Mouse (Mus musculus) adrenal gland, adult 8-10 months (tissue): ENCODE data around the gene 4930595D18Rik. TPM values are rescaled to one million over a fixed set of nuclear protein-coding genes. Genes with fewer than 3 reads are reported as not detected.

ENCODE experiments used
- DNase-seq: peaks from one replicate; pipeline ENCODE4 v3.0.0; 2022
- total RNA-seq, 4 experiments: library from RNA; stranded (reverse); gene quantifications; 2 replicates each; pipeline ENCODE4 v1.2.4; 2022

4930595D18Rik gene
- total RNA-seq, 4 experiments from 2014 or later, result not detected

DNA sequence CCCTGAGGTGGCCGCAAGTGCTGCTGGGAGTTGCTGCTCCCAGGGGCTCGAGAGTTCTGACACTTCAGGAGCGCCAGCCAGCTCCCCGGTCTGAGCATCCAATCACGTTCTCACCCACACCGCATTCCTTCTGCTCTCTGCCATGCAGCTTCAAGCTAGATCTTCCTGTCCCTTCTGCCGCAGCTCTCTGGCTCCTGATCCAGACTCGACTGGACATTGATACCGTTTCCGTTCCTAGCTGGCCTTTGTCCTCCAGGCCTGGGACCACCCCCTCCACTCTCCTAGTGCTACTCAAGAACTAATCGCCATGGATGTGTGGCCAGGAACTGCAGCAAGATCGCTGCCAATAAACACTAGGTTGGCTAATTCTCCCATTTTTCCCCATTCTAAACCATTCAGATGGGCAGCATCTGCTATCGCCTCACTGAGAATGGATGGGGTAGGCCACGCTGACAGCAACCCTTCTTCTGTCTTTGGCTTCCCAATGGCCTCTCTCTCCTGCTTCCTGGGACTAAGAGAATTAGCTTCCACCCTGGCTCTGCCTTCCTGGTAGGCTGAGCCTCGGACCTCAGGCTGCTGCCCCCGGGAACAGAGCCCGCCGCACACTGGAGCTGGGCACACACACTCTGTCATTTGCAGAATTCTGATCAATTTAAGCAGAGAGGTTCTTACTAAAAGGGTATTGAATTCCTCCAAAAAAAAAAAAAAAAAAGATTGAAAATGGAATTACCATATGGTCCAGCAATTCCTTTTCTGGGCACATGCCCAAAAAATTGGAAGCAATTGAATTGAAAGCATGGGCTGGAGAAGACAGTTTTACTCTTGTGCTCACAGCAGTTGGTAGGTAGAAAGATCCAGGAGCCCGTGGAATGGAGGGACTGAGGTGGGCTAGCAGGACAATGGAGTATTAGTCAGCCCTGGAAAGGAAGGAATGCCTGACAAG, 49.2 kb downstream of the 4930595D18Rik start:
- DNase-seq, result no peak

DNA sequence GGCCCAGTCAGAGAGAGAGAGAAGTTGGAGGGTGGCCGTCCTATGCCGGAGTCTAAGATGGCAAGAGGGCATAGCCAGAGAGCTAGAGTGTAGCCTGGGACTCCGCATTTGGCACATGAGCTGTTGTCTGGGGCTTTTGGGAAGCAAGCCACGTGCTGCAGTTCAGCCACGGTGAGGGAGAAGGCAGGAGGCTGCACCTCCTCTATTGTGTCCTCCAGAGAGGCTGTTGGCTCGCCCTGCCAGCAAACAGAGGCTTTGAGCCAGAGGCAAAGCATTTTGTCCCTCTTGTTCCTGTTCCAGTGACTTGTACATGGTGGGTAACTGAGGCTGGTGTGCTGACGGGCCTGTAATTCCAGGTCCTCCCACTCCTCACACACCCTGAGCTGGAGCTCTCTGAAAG, 50.1 kb downstream of the 4930595D18Rik start:
- DNase-seq, result no peak

- no peak for DNase-seq
These were observed 58.6 kb downstream of the 4930595D18Rik start for GRCm38 (mm10) chr12:111125666-111126065.

- DNase-seq, result no peak
These were observed 59.6 kb downstream of the 4930595D18Rik start for GRCm38 (mm10) chr12:111124601-111125260.

GRCm38 (mm10) chr12:111122332-111122852, 61.9 kb downstream of the 4930595D18Rik start:
- no peak for DNase-seq

GRCm38 (mm10) chr12:111120976-111121645, 63.2 kb downstream of the 4930595D18Rik start:
- no peak for DNase-seq

DNA sequence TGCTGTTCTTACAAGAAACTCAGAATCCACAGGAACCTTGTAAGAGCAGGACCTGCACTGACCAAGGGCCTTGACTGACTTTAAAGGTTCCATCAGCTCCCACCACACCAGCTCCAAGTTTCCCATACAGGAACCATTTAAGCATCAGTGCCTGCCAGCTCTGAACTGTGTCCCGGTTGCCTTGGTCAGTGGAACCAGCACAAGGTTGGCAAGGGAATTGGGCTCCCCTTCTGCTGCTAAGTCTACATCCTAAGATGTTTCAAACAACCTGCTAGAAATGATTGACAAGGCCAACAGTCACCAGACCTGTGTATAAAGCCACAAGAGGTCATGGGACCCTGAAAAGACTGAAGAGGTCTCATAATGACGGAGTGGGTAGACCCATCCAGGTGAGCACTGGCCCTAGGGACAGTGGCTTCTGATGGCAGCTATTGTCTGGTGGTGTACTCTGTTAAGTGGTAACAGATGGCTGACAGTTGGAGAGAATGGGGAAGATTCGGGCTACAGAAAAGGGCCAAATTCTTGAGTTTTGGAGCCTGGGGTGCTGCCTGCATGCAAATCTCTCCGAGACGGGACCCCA, 64.7 kb downstream of the 4930595D18Rik start:
- no peak for DNase-seq

GRCm38 (mm10) chr12:111114593-111114992, 69.7 kb downstream of the 4930595D18Rik start:
- DNase-seq, result no peak

GRCm38 (mm10) chr12:111111176-111111575, 73.1 kb downstream of the 4930595D18Rik start:
- peak; percentile 55 for DNase-seq

Other genes starting within 250 kb of the 4930595D18Rik start
- 10 to 100 TPM; 11.1 to 46.5 (median 17.7) TPM for gene Ankrd9, start 205.5 kb downstream of the 4930595D18Rik start, total RNA-seq
- gene Rcor1, start 145.1 kb downstream of the 4930595D18Rik start, total RNA-seq, result 10 to 100 TPM; 46.1 to 60.4 (median 50.8) TPM
- 10 to 100 TPM; 29.8 to 36.7 (median 34.2) TPM for gene Traf3, start 18.1 kb downstream of the 4930595D18Rik start, total RNA-seq
- under 1 TPM in 1 of 4 experiments, not detected in 3; 0.32 TPM for gene Amn, start 86.6 kb upstream of the 4930595D18Rik start, total RNA-seq
- 100 to 1,000 TPM; 112 to 162 (median 141) TPM for gene Cdc42bpb, start 193.2 kb upstream of the 4930595D18Rik start, total RNA-seq
- gene Lbhd2, start 222.3 kb upstream of the 4930595D18Rik start, total RNA-seq, result 1 to 10 TPM in 1 of 4 experiments, under 1 TPM in 3; 0.67 to 1.0 (median 0.78) TPM
- gene Exoc3l4, start 232.5 kb upstream of the 4930595D18Rik start, total RNA-seq, result 10 to 100 TPM in 1 of 4 experiments, 1 to 10 TPM in 3; 3.2 to 10.0 (median 7.8) TPM